Mouse (Mus musculus) lung, postnatal 0 days (tissue): ENCODE measurements around the gene Psd. TPM values are rescaled to one million over a fixed set of nuclear protein-coding genes. Genes with fewer than 3 reads are reported as not detected.

Experiments used
- ATAC-seq: fragments of 200-750 bp; cut with Nextera tagmentation; 2 replicates; pipeline ENCODE4 v1.8.0; 2017; ENCODE audit warnings: moderate library complexity
- DNase-seq: peaks from one replicate; pipeline ENCODE4 v3.0.0-alpha.2; 2016; ENCODE audit warnings: low spot score
- H3K27ac ChIP-seq: fragments of 300-500 bp; sonication (generic); 2 replicates; pipeline ENCODE4 v1.5.1; 2014; ENCODE audit warnings: antibody characterized with exemption, mild to moderate bottlenecking, low read length, mixed read lengths
- H3K27me3 ChIP-seq: fragments of 300-500 bp; sonication (generic); replicated peaks from 2 replicates; pipeline ENCODE4 v1.6.1; 2014; ENCODE audit warnings: low read length, mixed read lengths; ENCODE audit not compliant: insufficient read depth
- H3K36me3 ChIP-seq: fragments of 300-500 bp; sonication (generic); 2 replicates; pipeline ENCODE4 v1.6.1; 2014; ENCODE audit warnings: low read length, mixed read lengths; ENCODE audit not compliant: insufficient read depth
- H3K4me1 ChIP-seq: fragments of 300-500 bp; sonication (generic); 2 replicates; pipeline ENCODE4 v1.6.1; 2014; ENCODE audit warnings: antibody characterized with exemption, low read depth, low read length, mixed read lengths; ENCODE audit not compliant: insufficient read depth
- H3K4me2 ChIP-seq: fragments of 300-500 bp; sonication (generic); replicated peaks from 2 replicates; pipeline ENCODE4 v1.6.1; 2014; ENCODE audit warnings: low read depth, mild to moderate bottlenecking, low read length, moderate library complexity, mixed read lengths
- H3K4me3 ChIP-seq: fragments of 300-500 bp; sonication (generic); 2 replicates; pipeline ENCODE4 v1.5.1; 2014; ENCODE audit warnings: low read depth, low read length
- H3K9ac ChIP-seq: fragments of 300-500 bp; sonication (generic); replicated peaks from 2 replicates; pipeline ENCODE4 v1.6.1; 2014; ENCODE audit warnings: low read depth, mild to moderate bottlenecking
- H3K9me3 ChIP-seq: fragments of 300-500 bp; sonication (generic); 2 replicates; pipeline ENCODE4 v1.6.1; 2016; ENCODE audit warnings: low read length, mixed read lengths
- CTCF ChIP-seq: IDR thresholded peaks from 2 replicates; pipeline ENCODE4 v1.5.1; 2016; ENCODE audit warnings: antibody characterized with exemption, mild to moderate bottlenecking
- EP300 ChIP-seq: IDR thresholded peaks from 2 replicates; pipeline ENCODE4 v1.6.1; 2016; ENCODE audit warnings: antibody characterized with exemption, mild to moderate bottlenecking, control low read depth
- WGBS: fragments of 180-500 bp; shearing (Covaris S2); extraction: QIAGEN DNeasy Blood & Tissue Kit; methylation state at CpG from one replicate; pipeline ENCODE4 v1.1.7; 2014; 5-methylcytosine and 5-hydroxymethylcytosine counted together
- polyA plus RNA-seq: library from polyadenylated mRNA; unstranded; fragments of >200 nt; fragmentation: Nextera tagmentation; extraction: Ambion mirVana; gene quantifications from 2 replicates; pipeline ENCODE4 v1.2.1, GENCODE M21; 2015

The Psd gene
- polyA plus RNA-seq, 1 experiment from 2014 or later, result 2.7 TPM

GRCm38 (mm10) chr19:46318586-46319378, 8.2 kb downstream of the Psd start:
- Histone ChIP-seq H3K27ac (no peak overlapping the region), H3K4me1 (0 out of 2 replicates have a peak, but pooled peaks cover 6% of the 10 kb centered on the region), H3K36me3 (no peaks in the 10 kb centered on the region), H3K4me3 (no peak overlapping the region), H3K9ac (no peak overlapping the region), H3K4me2 (no peak overlapping the region), H3K9me3 (no peaks in the 10 kb centered on the region), H3K27me3 (peaks cover 70% of the 10 kb centered on the region)
- 9% methylated on average over 15 of the region's 16 CpGs for WGBS
- DNase-seq (peak; percentile 75), ATAC-seq (peak; percentile 41)
- TF ChIP-seq CTCF (no peak), EP300 (no peak)

GRCm38 (mm10) chr19:46318031-46318471, 8.9 kb downstream of the Psd start:
- no peak for DNase-seq
- H3K27ac ChIP-seq, result no peak overlapping the region
- 5% methylated on average over 13 of the region's 42 CpGs for WGBS

GRCm38 (mm10) chr19:46317546-46317885, 9.4 kb downstream of the Psd start:
- Histone ChIP-seq H3K27ac (no peak overlapping the region), H3K4me1 (0 out of 2 replicates have a peak, but pooled peaks cover 6% of the 10 kb centered on the region)
- DNase-seq, result no peak

More at GRCm38 (mm10) chr19:46318031-46318471, 8.9 kb downstream of the Psd start:
- Histone ChIP-seq H3K4me2 (peak overlapping the region; percentile 58), H3K9me3 (no peaks in the 10 kb centered on the region), H3K4me1 (0 out of 2 replicates have a peak, but pooled peaks cover 6% of the 10 kb centered on the region), H3K27me3 (peaks cover 72% of the 10 kb centered on the region), H3K36me3 (no peaks in the 10 kb centered on the region), H3K4me3 (peak overlapping the region; percentile 40), H3K9ac (no peak overlapping the region)
- no peak for TF ChIP-seq EP300
- TF ChIP-seq CTCF, result no peak
- ATAC-seq, result peak; percentile 20; the same call in 1 of the 2 replicates

GRCm38 (mm10) chr19:46316846-46317545, 10.0 kb downstream of the Psd start:
- Histone ChIP-seq H3K4me1 (0 out of 2 replicates have a peak, but pooled peaks cover 6% of the 10 kb centered on the region), H3K9ac (no peak overlapping the region), H3K9me3 (no peaks in the 10 kb centered on the region), H3K27me3 (peaks cover 69% of the 10 kb centered on the region), H3K4me2 (peak overlapping the region; percentile 58), H3K27ac (no peak overlapping the region), H3K4me3 (peak overlapping the region; percentile 40; the same call in 1 of the 2 replicates), H3K36me3 (peaks cover 2% of the 10 kb centered on the region)
- ATAC-seq (no peak), DNase-seq (no peak)
- TF ChIP-seq CTCF, result no peak
- TF ChIP-seq EP300, result no peak
- WGBS, result 32% methylated on average over 15 of the region's 15 CpGs

More at GRCm38 (mm10) chr19:46317546-46317885, 9.4 kb downstream of the Psd start:
- ATAC-seq, result 0 out of 2 replicates have a peak, but pooled peaks have one; percentile 7
- Histone ChIP-seq H3K9ac (no peak overlapping the region), H3K4me3 (peak overlapping the region; percentile 40), H3K9me3 (no peaks in the 10 kb centered on the region), H3K27me3 (peaks cover 70% of the 10 kb centered on the region), H3K36me3 (no peaks in the 10 kb centered on the region), H3K4me2 (peak overlapping the region; percentile 58)
- TF ChIP-seq EP300 (no peak), CTCF (no peak)
- WGBS, result 2% methylated on average over 39 of the region's 48 CpGs

GRCm38 (mm10) chr19:46315752-46316610, 11.0 kb downstream of the Psd start:
- no peak for ATAC-seq
- H3K4me3 ChIP-seq, result no peak overlapping the region
- peaks cover 12% of the 10 kb centered on the region for H3K36me3 ChIP-seq
- no peak overlapping the region for H3K4me2 ChIP-seq
- no peak overlapping the region for H3K9ac ChIP-seq
- no peak for DNase-seq
- no peak overlapping the region for H3K27ac ChIP-seq
- TF ChIP-seq EP300, result no peak
- no peak for TF ChIP-seq CTCF
- 0 out of 2 replicates have a peak, but pooled peaks cover 6% of the 10 kb centered on the region for H3K4me1 ChIP-seq
- no peaks in the 10 kb centered on the region for H3K9me3 ChIP-seq
- 49% methylated on average over 12 of the region's 12 CpGs for WGBS
- peaks cover 65% of the 10 kb centered on the region for H3K27me3 ChIP-seq
